Mouse (Mus musculus): ENCODE measurements at regions not wholly inside any gene's neighbourhood (a gene's known extent, or its start where the extent isn't known, plus 50 kb on each side); places are given as distances from the start of the nearest gene placed in this dataset.

GRCm38 (mm10) chr9:100404426-100404825 lies 82.2 kb downstream of the Il20rb start:
- no peak for DNase-seq (ENCODE audit: extremely low spot score in 1 of 2, low spot score in 1 of 2)

GRCm38 (mm10) chr9:100400366-100400765 lies 86.2 kb downstream of the Il20rb start:
- DNase-seq (ENCODE audit: extremely low spot score in 1 of 2, low spot score in 1 of 2) = peak in 1 of 2 experiments; percentile 44

GRCm38 (mm10) chr9:100396340-100396910 lies 90.2 kb downstream of the Il20rb start:
- DNase-seq (ENCODE audit: extremely low spot score in 1 of 2, low spot score in 1 of 2) = no peak

GRCm38 (mm10) chr9:100395711-100396110 lies 90.9 kb downstream of the Il20rb start:
- peak; percentile 59 to 89 for DNase-seq (ENCODE audit: extremely low spot score in 1 of 2, low spot score in 1 of 2)

- DNase-seq (ENCODE audit: extremely low spot score in 1 of 2, low spot score in 1 of 2) = no peak
These were observed 92.0 kb downstream of the Il20rb start for GRCm38 (mm10) chr9:100394632-100395031.

GRCm38 (mm10) chr9:100394166-100394565 lies 92.4 kb downstream of the Il20rb start:
- DNase-seq (ENCODE audit: extremely low spot score in 1 of 2, low spot score in 1 of 2) = no peak

- DNase-seq (ENCODE audit: extremely low spot score in 1 of 2, low spot score in 1 of 2) = no peak
These were observed 94.3 kb downstream of the Il20rb start for GRCm38 (mm10) chr9:100392262-100392661.

GRCm38 (mm10) chr9:100391566-100392213 lies 94.9 kb downstream of the Il20rb start:
- no peak for DNase-seq (ENCODE audit: extremely low spot score in 1 of 2, low spot score in 1 of 2)

- DNase-seq (ENCODE audit: extremely low spot score in 1 of 2, low spot score in 1 of 2) = no peak
These were observed 98.2 kb downstream of the Il20rb start for GRCm38 (mm10) chr9:100388393-100388792.

GRCm38 (mm10) chr9:100387171-100387685 lies 99.4 kb downstream of the Il20rb start:
- DNase-seq (ENCODE audit: extremely low spot score in 1 of 2, low spot score in 1 of 2) = no peak

- peak; percentile 43 to 95 for DNase-seq (ENCODE audit: extremely low spot score in 1 of 2, low spot score in 1 of 2)
These were observed 104.1 kb downstream of the Il20rb start for GRCm38 (mm10) chr9:100382492-100382891.

GRCm38 (mm10) chr9:100369921-100370320 lies 116.7 kb downstream of the Il20rb start:
- DNase-seq (ENCODE audit: extremely low spot score in 1 of 2, low spot score in 1 of 2) = no peak

- DNase-seq (ENCODE audit: extremely low spot score in 1 of 2, low spot score in 1 of 2) = no peak
These were observed 119.8 kb downstream of the Il20rb start for GRCm38 (mm10) chr9:100366816-100367215.

GRCm38 (mm10) chr9:100359934-100360716 lies 126.5 kb downstream of the Il20rb start:
- peak in 1 of 2 experiments; percentile 13 for DNase-seq (ENCODE audit: extremely low spot score in 1 of 2, low spot score in 1 of 2)

GRCm38 (mm10) chr9:100357553-100357952 lies 129.0 kb downstream of the Il20rb start:
- no peak for DNase-seq (ENCODE audit: extremely low spot score in 1 of 2, low spot score in 1 of 2)

GRCm38 (mm10) chr9:100340796-100341195 lies 145.8 kb downstream of the Il20rb start:
- DNase-seq (ENCODE audit: extremely low spot score in 1 of 2, low spot score in 1 of 2) = no peak

- no peak for DNase-seq (ENCODE audit: extremely low spot score in 1 of 2, low spot score in 1 of 2)
These were observed 178.8 kb downstream of the Il20rb start for GRCm38 (mm10) chr9:100307765-100308164.

- no peak for DNase-seq (ENCODE audit: extremely low spot score in 1 of 2, low spot score in 1 of 2)
These were observed 179.2 kb downstream of the Il20rb start for GRCm38 (mm10) chr9:100307364-100307763.

- DNase-seq (ENCODE audit: extremely low spot score in 1 of 2, low spot score in 1 of 2) = no peak
These were observed 182.8 kb downstream of the Il20rb start for GRCm38 (mm10) chr9:100303762-100304161.

GRCm38 (mm10) chr9:100301613-100302012 lies 185.0 kb downstream of the Il20rb start:
- DNase-seq (ENCODE audit: extremely low spot score in 1 of 2, low spot score in 1 of 2) = peak; percentile 20 to 50

GRCm38 (mm10) chr9:100277361-100277760 lies 209.2 kb downstream of the Il20rb start:
- DNase-seq (ENCODE audit: extremely low spot score in 1 of 2, low spot score in 1 of 2) = no peak
